Mouse (Mus musculus) midbrain, embryonic 11.5 days (tissue): Measurements from ENCODE around the gene Rgl2. TPM values are rescaled to one million over a fixed set of nuclear protein-coding genes. Genes with fewer than 3 reads are reported as not detected.
"Not testable (repeated sequence)": the region's sequence is repeated elsewhere in the genome, so short reads cannot be mapped to it uniquely, and the experiment has no call there.

Source experiments
- ATAC-seq: fragments of 200-750 bp; cut with Nextera tagmentation; 2 replicates; pipeline ENCODE4 v1.8.0; 2017; ENCODE audit warnings: moderate TSS enrichment, moderate library complexity; ENCODE audit not compliant: low FRiP score
- DNase-seq: peaks from one replicate; pipeline ENCODE4 v3.0.0; 2015; ENCODE audit warnings: low spot score; ENCODE audit errors: missing footprints
- H3K27ac ChIP-seq: fragments of 300-500 bp; sonication (generic); 2 replicates; pipeline ENCODE4 v1.5.1; 2014; ENCODE audit warnings: low read depth, low read length
- H3K27me3 ChIP-seq: fragments of 300-500 bp; sonication (generic); 2 replicates; pipeline ENCODE4 v1.6.1; 2014; ENCODE audit warnings: mild to moderate bottlenecking, low read length, moderate library complexity, mixed read lengths; ENCODE audit not compliant: control insufficient read depth, insufficient read depth
- H3K36me3 ChIP-seq: fragments of 300-500 bp; sonication (generic); 2 replicates; pipeline ENCODE4 v1.6.1; 2014; ENCODE audit warnings: mild to moderate bottlenecking, low read length, moderate library complexity, mixed read lengths; ENCODE audit not compliant: control insufficient read depth, insufficient read depth
- H3K4me1 ChIP-seq: fragments of 300-500 bp; sonication (generic); 2 replicates; pipeline ENCODE4 v1.6.1; 2014; ENCODE audit warnings: low read length; ENCODE audit not compliant: control insufficient read depth, insufficient read depth
- H3K4me2 ChIP-seq: fragments of 300-500 bp; sonication (generic); 2 replicates; pipeline ENCODE4 v1.6.1; 2014; ENCODE audit warnings: mild to moderate bottlenecking, moderate library complexity
- H3K4me3 ChIP-seq: fragments of 300-500 bp; sonication (generic); 2 replicates; pipeline ENCODE4 v1.5.1; 2014; ENCODE audit warnings: low read depth, low read length
- H3K9ac ChIP-seq: fragments of 300-500 bp; sonication (generic); 2 replicates; pipeline ENCODE4 v1.6.1; 2014; ENCODE audit warnings: low read length
- H3K9me3 ChIP-seq: fragments of 300-500 bp; sonication (generic); 2 replicates; pipeline ENCODE4 v1.6.1; 2016; ENCODE audit warnings: low read length; ENCODE audit not compliant: control insufficient read depth
- WGBS: fragments of 180-500 bp; shearing (Covaris S2); extraction: QIAGEN DNeasy Blood & Tissue Kit; methylation state at CpG from one replicate; pipeline ENCODE4 v1.1.7; 2014; 5-methylcytosine and 5-hydroxymethylcytosine counted together
- polyA plus RNA-seq: library from polyadenylated mRNA; unstranded; fragments of >200 nt; fragmentation: Nextera tagmentation; extraction: Ambion mirVana; gene quantifications from 2 replicates; pipeline ENCODE4 v1.2.1, GENCODE M21; 2014

Rgl2 gene
- 29.3 and 33.6 TPM in 2 replicates for polyA plus RNA-seq

GRCm38 (mm10) chr17:33929371-33930279 is at the start of gene Rgl2:
Gene Rgl2 (plus strand): TSS chr17:33929543.
- Histone ChIP-seq H3K4me1 (peaks cover 15% of the 10 kb centered on the region), H3K4me2 (peak within 1 kb of the TSS; percentile 89), H3K36me3 (no peaks in the 10 kb centered on the region), H3K27ac (peak within 1 kb of the TSS; percentile 89), H3K4me3 (peak within 1 kb of the TSS; percentile 87), H3K9me3 (no peaks in the 10 kb centered on the region), H3K9ac (peak within 1 kb of the TSS; percentile 88), H3K27me3 (no peaks in the 10 kb centered on the region)
- DNase-seq (peak; percentile 100), ATAC-seq (peak; percentile 82)
- WGBS, result under 1% methylated on average over 77 of the region's 80 CpGs

GRCm38 (mm10) chr17:33884320-33884719 is 45.0 kb upstream of the Rgl2 start:
- ATAC-seq, H3K4me1 ChIP-seq, H3K27me3 ChIP-seq, H3K36me3 ChIP-seq, H3K4me3 ChIP-seq, H3K9ac ChIP-seq, H3K27ac ChIP-seq, H3K9me3 ChIP-seq, H3K4me2 ChIP-seq: not testable (repeated sequence)
- 93% methylated on average over 9 of the region's 11 CpGs for WGBS
- DNase-seq, result peak; percentile 65

- not testable (repeated sequence) for H3K9me3 ChIP-seq, H3K9ac ChIP-seq, H3K27me3 ChIP-seq, H3K4me3 ChIP-seq, H3K27ac ChIP-seq, H3K4me2 ChIP-seq, DNase-seq, H3K36me3 ChIP-seq, ATAC-seq, H3K4me1 ChIP-seq
- WGBS, result 66% methylated on average over 2 of the region's 2 CpGs
These were observed 41.5 kb upstream of the Rgl2 start for GRCm38 (mm10) chr17:33887802-33888201.

GRCm38 (mm10) chr17:33888230-33888629 is 41.1 kb upstream of the Rgl2 start:
- H3K9ac ChIP-seq, result 0 out of 2 replicates have a peak overlapping the region, but pooled peaks have one; percentile 2
- H3K27me3 ChIP-seq, DNase-seq, H3K4me3 ChIP-seq, H3K9me3 ChIP-seq, H3K36me3 ChIP-seq, H3K4me2 ChIP-seq, H3K27ac ChIP-seq, H3K4me1 ChIP-seq, ATAC-seq: not testable (repeated sequence)

- under 1% methylated on average over 40 of the region's 44 CpGs for WGBS
- Histone ChIP-seq H3K4me3 (peak overlapping the region; percentile 67), H3K4me2 (peak overlapping the region; percentile 58), H3K9ac (peak overlapping the region; percentile 71), H3K27ac (peak overlapping the region; percentile 30; the same call in 1 of the 2 replicates)
- H3K27me3 ChIP-seq, H3K9me3 ChIP-seq, ATAC-seq, H3K36me3 ChIP-seq, H3K4me1 ChIP-seq: not testable (repeated sequence)
- DNase-seq, result peak; percentile 90
These were observed 39.3 kb upstream of the Rgl2 start for GRCm38 (mm10) chr17:33889941-33890532.

GRCm38 (mm10) chr17:33890533-33891059 is 38.7 kb upstream of the Rgl2 start, which contains the start of gene Kifc1:
Gene Kifc1 (minus strand): TSS chr17:33890661.
- DNase-seq, result peak; percentile 100
- Histone ChIP-seq H3K27me3 (no peaks in the 10 kb centered on the region), H3K4me1 (peaks cover 9% of the 10 kb centered on the region), H3K27ac (peak within 1 kb of the TSS; percentile 30; the same call in 1 of the 2 replicates), H3K36me3 (no peaks in the 10 kb centered on the region; the same call in 1 of the 2 replicates), H3K9me3 (no peaks in the 10 kb centered on the region), H3K4me3 (peak within 1 kb of the TSS; percentile 67), H3K4me2 (peak within 1 kb of the TSS; percentile 58), H3K9ac (peak within 1 kb of the TSS; percentile 71)
- peak; percentile 98 for ATAC-seq
- WGBS, result 1% methylated on average over 48 of the region's 49 CpGs

GRCm38 (mm10) chr17:33891357-33891756 is 38.0 kb upstream of the Rgl2 start:
- Histone ChIP-seq H3K9ac (no peak overlapping the region), H3K4me3 (no peak overlapping the region), H3K4me2 (no peak overlapping the region), H3K27me3 (no peaks in the 10 kb centered on the region), H3K36me3 (no peaks in the 10 kb centered on the region), H3K27ac (no peak overlapping the region), H3K4me1 (peaks cover 9% of the 10 kb centered on the region), H3K9me3 (no peaks in the 10 kb centered on the region)
- DNase-seq (no peak), ATAC-seq (no peak)
- WGBS, result 64% methylated on average over 2 of the region's 2 CpGs

GRCm38 (mm10) chr17:33891892-33892291 is 37.5 kb upstream of the Rgl2 start:
- not testable (repeated sequence) for H3K27me3 ChIP-seq, H3K36me3 ChIP-seq, ATAC-seq, H3K27ac ChIP-seq, DNase-seq, H3K4me2 ChIP-seq, H3K9me3 ChIP-seq, H3K9ac ChIP-seq, H3K4me1 ChIP-seq, H3K4me3 ChIP-seq
- 71% methylated on average over 6 of the region's 6 CpGs for WGBS

GRCm38 (mm10) chr17:33892429-33892828 is 36.9 kb upstream of the Rgl2 start:
- no peaks in the 10 kb centered on the region for H3K9me3 ChIP-seq
- DNase-seq (no peak), ATAC-seq (no peak)
- no peak overlapping the region for H3K27ac ChIP-seq
- H3K9ac ChIP-seq, result no peak overlapping the region
- H3K27me3 ChIP-seq, result no peaks in the 10 kb centered on the region
- no peaks in the 10 kb centered on the region for H3K36me3 ChIP-seq
- peaks cover 9% of the 10 kb centered on the region for H3K4me1 ChIP-seq
- no peak overlapping the region for H3K4me2 ChIP-seq
- 12% methylated on average over 7 of the region's 7 CpGs for WGBS
- no peak overlapping the region for H3K4me3 ChIP-seq
